Mouse (Mus musculus) kidney, embryonic 14.5 days (tissue): Measurements from ENCODE around the gene Vmn1r21. TPM values are rescaled to one million over a fixed set of nuclear protein-coding genes. Genes with fewer than 3 reads are reported as not detected.

Experiments
- ATAC-seq: fragments of 200-750 bp; cut with Nextera tagmentation; 2 replicates; pipeline ENCODE4 v1.8.0; 2017; ENCODE audit warnings: moderate number of reproducible peaks, mild to moderate bottlenecking, moderate TSS enrichment, moderate library complexity; ENCODE audit not compliant: low FRiP score, low TSS enrichment
- H3K27ac ChIP-seq: fragments of 300-500 bp; sonication (generic); 2 replicates; pipeline ENCODE4 v1.5.1; 2014; ENCODE audit warnings: low read depth, mild to moderate bottlenecking, low read length, moderate library complexity, mixed read lengths
- H3K27me3 ChIP-seq: fragments of 300-500 bp; sonication (generic); 2 replicates; pipeline ENCODE4 v1.6.1; 2014; ENCODE audit warnings: mild to moderate bottlenecking, low read length; ENCODE audit not compliant: control insufficient read depth, insufficient read depth
- H3K36me3 ChIP-seq: fragments of 300-500 bp; sonication (generic); 2 replicates; pipeline ENCODE4 v1.6.1; 2014; ENCODE audit warnings: low read length, mixed read lengths; ENCODE audit not compliant: control insufficient read depth, insufficient read depth
- H3K4me1 ChIP-seq: fragments of 300-500 bp; sonication (generic); 2 replicates; pipeline ENCODE4 v1.6.1; 2014; ENCODE audit warnings: low read length, mixed read lengths; ENCODE audit not compliant: control insufficient read depth, insufficient read depth
- H3K4me2 ChIP-seq: fragments of 300-500 bp; sonication (generic); replicated peaks from 2 replicates; pipeline ENCODE4 v1.6.1; 2014; ENCODE audit warnings: low read depth, mild to moderate bottlenecking, low read length
- H3K4me3 ChIP-seq: fragments of 300-500 bp; sonication (generic); 2 replicates; pipeline ENCODE4 v1.5.1; 2014; ENCODE audit warnings: mild to moderate bottlenecking, low read length
- H3K9ac ChIP-seq: fragments of 300-500 bp; sonication (generic); 2 replicates; pipeline ENCODE4 v1.6.1; 2014; ENCODE audit warnings: low read depth, mild to moderate bottlenecking, low read length, moderate library complexity
- H3K9me3 ChIP-seq: fragments of 300-500 bp; sonication (generic); 2 replicates; pipeline ENCODE4 v1.6.1; 2016; ENCODE audit warnings: low read length; ENCODE audit not compliant: control insufficient read depth
- WGBS: fragments of 180-500 bp; shearing (Covaris S2); extraction: QIAGEN DNeasy Blood & Tissue Kit; methylation state at CpG from one replicate; pipeline ENCODE4 v1.1.7; 2014; 5-methylcytosine and 5-hydroxymethylcytosine counted together
- polyA plus RNA-seq: library from polyadenylated mRNA; unstranded; fragments of >200 nt; fragmentation: Nextera tagmentation; extraction: Ambion mirVana; gene quantifications from 2 replicates; pipeline ENCODE4 v1.2.1, GENCODE M21; 2014

Vmn1r21 gene
- polyA plus RNA-seq, 1 experiment from 2014 or later, result 0.24 TPM

- ATAC-seq, result no peak
- Histone ChIP-seq H3K9ac (no peak overlapping the region), H3K9me3 (no peaks in the 10 kb centered on the region), H3K4me2 (no peak overlapping the region), H3K27ac (no peak overlapping the region), H3K4me1 (no peaks in the 10 kb centered on the region), H3K36me3 (no peaks in the 10 kb centered on the region), H3K27me3 (no peaks in the 10 kb centered on the region), H3K4me3 (no peak overlapping the region)
- 85% methylated on average over 2 of the region's 2 CpGs for WGBS
Measured at GRCm38 (mm10) chr6:57814436-57814940, 35.7 kb downstream of the Vmn1r21 start.

GRCm38 (mm10) chr6:57811748-57812730, 38.1 kb downstream of the Vmn1r21 start:
- H3K36me3 ChIP-seq, result 0 out of 2 replicates have a peak, but pooled peaks cover 3% of the 10 kb centered on the region
- no peak overlapping the region for H3K4me3 ChIP-seq
- ATAC-seq, result peak; percentile 43; the same call in 1 of the 2 replicates
- no peak overlapping the region for H3K4me2 ChIP-seq
- H3K9me3 ChIP-seq, result no peaks in the 10 kb centered on the region
- H3K27ac ChIP-seq, result no peak overlapping the region
- no peak overlapping the region for H3K9ac ChIP-seq
- 74% methylated on average over 3 of the region's 3 CpGs for WGBS
- no peaks in the 10 kb centered on the region for H3K4me1 ChIP-seq
- H3K27me3 ChIP-seq, result no peaks in the 10 kb centered on the region

- WGBS, result 75% methylated on average over 5 of the region's 5 CpGs
- Histone ChIP-seq H3K9me3 (no peaks in the 10 kb centered on the region), H3K27ac (no peak overlapping the region), H3K9ac (no peak overlapping the region), H3K4me3 (no peak overlapping the region), H3K4me1 (no peaks in the 10 kb centered on the region), H3K4me2 (no peak overlapping the region), H3K27me3 (no peaks in the 10 kb centered on the region), H3K36me3 (0 out of 2 replicates have a peak, but pooled peaks cover 3% of the 10 kb centered on the region)
- ATAC-seq, result peak; percentile 32; the same call in 1 of the 2 replicates
Measured at GRCm38 (mm10) chr6:57805218-57806069, 44.7 kb downstream of the Vmn1r21 start.

- Histone ChIP-seq H3K36me3 (no peaks in the 10 kb centered on the region), H3K9me3 (no peaks in the 10 kb centered on the region), H3K27me3 (no peaks in the 10 kb centered on the region), H3K27ac (no peak overlapping the region), H3K4me1 (no peaks in the 10 kb centered on the region), H3K4me2 (no peak overlapping the region), H3K4me3 (no peak overlapping the region), H3K9ac (no peak overlapping the region)
- no peak for ATAC-seq
- 84% methylated on average over 2 of the region's 2 CpGs for WGBS
Measured at GRCm38 (mm10) chr6:57803130-57803529, 47.0 kb downstream of the Vmn1r21 start.

- Histone ChIP-seq H3K9ac (no peak overlapping the region), H3K4me3 (no peak overlapping the region), H3K36me3 (no peaks in the 10 kb centered on the region), H3K4me2 (no peak overlapping the region), H3K27me3 (no peaks in the 10 kb centered on the region), H3K27ac (no peak overlapping the region), H3K9me3 (no peaks in the 10 kb centered on the region), H3K4me1 (no peaks in the 10 kb centered on the region)
- ATAC-seq, result no peak
- WGBS, result 83% methylated on average over 1 of the region's 1 CpGs
Measured at GRCm38 (mm10) chr6:57798986-57799385, 51.2 kb downstream of the Vmn1r21 start.

GRCm38 (mm10) chr6:57796853-57797423, 53.2 kb downstream of the Vmn1r21 start:
- no peak for ATAC-seq
- H3K27me3 ChIP-seq, result no peaks in the 10 kb centered on the region
- no peak overlapping the region for H3K4me2 ChIP-seq
- H3K36me3 ChIP-seq, result no peaks in the 10 kb centered on the region
- H3K27ac ChIP-seq, result no peak overlapping the region
- 94% methylated on average over 3 of the region's 3 CpGs for WGBS
- no peaks in the 10 kb centered on the region for H3K4me1 ChIP-seq
- H3K9me3 ChIP-seq, result no peaks in the 10 kb centered on the region
- H3K4me3 ChIP-seq, result no peak overlapping the region
- H3K9ac ChIP-seq, result no peak overlapping the region

GRCm38 (mm10) chr6:57795835-57796234, 54.3 kb downstream of the Vmn1r21 start:
- Histone ChIP-seq H3K4me2 (no peak overlapping the region), H3K27me3 (no peaks in the 10 kb centered on the region), H3K9ac (no peak overlapping the region), H3K9me3 (no peaks in the 10 kb centered on the region), H3K27ac (no peak overlapping the region), H3K4me1 (no peaks in the 10 kb centered on the region), H3K4me3 (no peak overlapping the region), H3K36me3 (no peaks in the 10 kb centered on the region)
- no peak for ATAC-seq
- 70% methylated on average over 3 of the region's 3 CpGs for WGBS
